Mouse (Mus musculus): ENCODE measurements around the gene Grid2. TPM values are rescaled to one million over a fixed set of nuclear protein-coding genes. Genes with fewer than 3 reads are reported as not detected.

Gene Grid2
- total and polyA plus RNA-seq, 3 experiments = not detected

- no peaks in the 10 kb centered on the region for H3K79me2 ChIP-seq (ENCODE audit: control insufficient read depth, insufficient read depth, low read length, poor library complexity)
- no peak overlapping the region for H3K4me3 ChIP-seq (ENCODE audit: control insufficient read depth in 1 of 2, insufficient read depth in 1 of 2, low read depth in 2 of 2, low read length in 2 of 2)
- no peaks in the 10 kb centered on the region for H3K4me1 ChIP-seq (ENCODE audit: control insufficient read depth in 1 of 2, insufficient read depth in 2 of 2, low read length in 2 of 2)
- no peaks in the 10 kb centered on the region for H3K27me3 ChIP-seq (ENCODE audit: control insufficient read depth in 1 of 2, insufficient read depth in 2 of 2, low read length in 2 of 2)
- TF ChIP-seq ZKSCAN1 (IDR thresholded peaks at IDR 0.05; ENCODE audit: low read depth, low read length) (no peak), TBP (IDR thresholded peaks at IDR 0.05; ENCODE audit: low read depth, low read length) (no peak), NRF1 (IDR thresholded peaks at IDR 0.05; ENCODE audit: insufficient read depth, low read depth, low read length, poor library complexity, severe bottlenecking) (no peak), TCF12 (IDR thresholded peaks at IDR 0.05; ENCODE audit: low read depth, low read length) (no peak), HCFC1 (IDR thresholded peaks at IDR 0.05; ENCODE audit: low read depth, low read length) (no peak), GABPA (IDR thresholded peaks at IDR 0.05; ENCODE audit: low read depth, low read length) (no peak), MAZ (IDR thresholded peaks at IDR 0.05; ENCODE audit: low read depth, low read length) (no peak), CHD2 (IDR thresholded peaks at IDR 0.05; ENCODE audit: low read length) (no peak), ZC3H11A (IDR thresholded peaks at IDR 0.05; ENCODE audit: low read depth, low read length) (no peak), MEF2A (IDR thresholded peaks at IDR 0.05; ENCODE audit: extremely low read depth, insufficient replicate concordance, low read depth, low read length, poor library complexity, severe bottlenecking) (no peak), BHLHE40 (IDR thresholded peaks at IDR 0.05; ENCODE audit: borderline replicate concordance, low read depth, low read length) (no peak), USF1 (IDR thresholded peaks at IDR 0.05; ENCODE audit: low read depth, low read length) (no peak), EP300 (IDR thresholded peaks at IDR 0.05; ENCODE audit: low read depth in 1 of 2, low read length in 2 of 2) (no peak), RCOR1 (IDR thresholded peaks at IDR 0.05; ENCODE audit: low read depth, low read length) (no peak), ZMIZ1 (IDR thresholded peaks at IDR 0.05; ENCODE audit: low read depth, low read length) (no peak), UBTF (IDR thresholded peaks at IDR 0.05; ENCODE audit: borderline replicate concordance, insufficient read depth, low read depth, low read length) (no peak), MXI1 (IDR thresholded peaks at IDR 0.05; ENCODE audit: low read depth, low read length) (no peak), CTCF (IDR thresholded peaks at IDR 0.05 in 2 of 3, conservative IDR thresholded peaks at IDR 0.05 in 1 of 3; ENCODE audit: control insufficient read depth in 1 of 3, insufficient read depth in 1 of 3, low read depth in 2 of 3, low read length in 3 of 3, poor library complexity in 1 of 3, severe bottlenecking in 1 of 3) (no peak), USF2 (IDR thresholded peaks at IDR 0.05; ENCODE audit: borderline replicate concordance in 1 of 2, insufficient read depth in 1 of 2, low read depth in 1 of 2, low read length in 2 of 2) (no peak)
- H3K27ac ChIP-seq (ENCODE audit: control insufficient read depth, low read depth, low read length) = no peak overlapping the region
- no peak for DNase-seq (ENCODE audit: low read depth, low spot score)
- H3K36me3 ChIP-seq (ENCODE audit: control insufficient read depth in 1 of 2, insufficient read depth in 2 of 2, low read length in 2 of 2) = no peaks in the 10 kb centered on the region
- H3K9ac ChIP-seq (ENCODE audit: control insufficient read depth, low read depth, low read length, poor library complexity, severe bottlenecking) = no peak overlapping the region
- no peaks in the 10 kb centered on the region for H3K9me3 ChIP-seq (replicated peaks; ENCODE audit: insufficient read depth, low read length)
Observed at GRCm38 (mm10) chr6:64678815-64679214, 1423.1 kb downstream of the Grid2 start.

- Histone ChIP-seq H3K4me1 (ENCODE audit: control insufficient read depth in 1 of 2, insufficient read depth in 2 of 2, low read length in 2 of 2) (no peaks in the 10 kb centered on the region), H3K27ac (ENCODE audit: control insufficient read depth, low read depth, low read length) (no peak overlapping the region), H3K9me3 (replicated peaks; ENCODE audit: insufficient read depth, low read length) (no peaks in the 10 kb centered on the region), H3K9ac (ENCODE audit: control insufficient read depth, low read depth, low read length, poor library complexity, severe bottlenecking) (no peak overlapping the region), H3K27me3 (ENCODE audit: control insufficient read depth in 1 of 2, insufficient read depth in 2 of 2, low read length in 2 of 2) (no peaks in the 10 kb centered on the region), H3K4me3 (ENCODE audit: control insufficient read depth in 1 of 2, insufficient read depth in 1 of 2, low read depth in 2 of 2, low read length in 2 of 2) (no peak overlapping the region), H3K36me3 (ENCODE audit: control insufficient read depth in 1 of 2, insufficient read depth in 2 of 2, low read length in 2 of 2) (no peaks in the 10 kb centered on the region), H3K79me2 (ENCODE audit: control insufficient read depth, insufficient read depth, low read length, poor library complexity) (no peaks in the 10 kb centered on the region)
- TF ChIP-seq USF2 (IDR thresholded peaks at IDR 0.05; ENCODE audit: borderline replicate concordance in 1 of 2, insufficient read depth in 1 of 2, low read depth in 1 of 2, low read length in 2 of 2) = no peak
- peak; percentile 26 to 41 (median 31); a peak in 5 of 6 replicates for TF ChIP-seq CTCF (IDR thresholded peaks at IDR 0.05 in 2 of 3, conservative IDR thresholded peaks at IDR 0.05 in 1 of 3; ENCODE audit: control insufficient read depth in 1 of 3, insufficient read depth in 1 of 3, low read depth in 2 of 3, low read length in 3 of 3, poor library complexity in 1 of 3, severe bottlenecking in 1 of 3)
- TF ChIP-seq GABPA (IDR thresholded peaks at IDR 0.05; ENCODE audit: low read depth, low read length) = no peak
- DNase-seq (ENCODE audit: low read depth, low spot score) = peak; percentile 11
Observed at GRCm38 (mm10) chr6:64683974-64684373, 1428.3 kb downstream of the Grid2 start.

Data from MEL (cell line).